Mouse (Mus musculus): ENCODE measurements around the gene Mybpc1. TPM values are rescaled to one million over a fixed set of nuclear protein-coding genes. Genes with fewer than 3 reads are reported as not detected.
"Not testable (repeated sequence)": the region's sequence is repeated elsewhere in the genome, so short reads cannot be mapped to it uniquely, and the experiment has no call there.

The Mybpc1 gene
- total RNA-seq, 2 experiments from 2014 or later, result 3.9 to 4.5 TPM

- intact Hi-C loops (cut with DNase I), result no loop called here
Measured at GRCm38 (mm10) chr10:88574115-88574635, 30.8 kb downstream of the Mybpc1 start.

GRCm38 (mm10) chr10:88572123-88572522 is 32.8 kb downstream of the Mybpc1 start:
- intact Hi-C loops (cut with DNase I), result no loop called here

More at GRCm38 (mm10) chr10:88574115-88574635, 30.8 kb downstream of the Mybpc1 start:
- no peak for DNase-seq (ENCODE audit: extremely low spot score in 1 of 2, low spot score in 2 of 2)

GRCm38 (mm10) chr10:88557046-88557445 is 47.9 kb downstream of the Mybpc1 start:
- no peak for DNase-seq (ENCODE audit: extremely low spot score in 1 of 2, low spot score in 2 of 2)
- intact Hi-C loops (cut with DNase I), result no loop called here

More at GRCm38 (mm10) chr10:88572123-88572522, 32.8 kb downstream of the Mybpc1 start:
- DNase-seq (ENCODE audit: extremely low spot score in 1 of 2, low spot score in 2 of 2), result no peak

- no peak for DNase-seq (ENCODE audit: extremely low spot score in 1 of 2, low spot score in 2 of 2)
- intact Hi-C loops (cut with DNase I), result no loop called here
Measured at GRCm38 (mm10) chr10:88552738-88553137, 52.2 kb downstream of the Mybpc1 start.

- DNase-seq (ENCODE audit: extremely low spot score in 1 of 2, low spot score in 2 of 2), result no peak
- intact Hi-C loops (cut with DNase I), result no loop called here
Measured at GRCm38 (mm10) chr10:88550225-88550624, 54.7 kb downstream of the Mybpc1 start.

- intact Hi-C loops (cut with DNase I), result no loop called here
- no peak for DNase-seq (ENCODE audit: extremely low spot score in 1 of 2, low spot score in 2 of 2)
Measured at GRCm38 (mm10) chr10:88547635-88548034, 57.3 kb downstream of the Mybpc1 start.

- intact Hi-C loops (cut with DNase I), result no loop called here
- DNase-seq (ENCODE audit: extremely low spot score in 1 of 2, low spot score in 2 of 2), result no peak
Measured at GRCm38 (mm10) chr10:88530631-88531030, 74.3 kb downstream of the Mybpc1 start.

- DNase-seq (ENCODE audit: extremely low spot score in 1 of 2, low spot score in 2 of 2), result no peak
- intact Hi-C loops (cut with DNase I), result no loop called here
Measured at GRCm38 (mm10) chr10:88524016-88524415, 80.9 kb downstream of the Mybpc1 start.

GRCm38 (mm10) chr10:88523212-88523611 is 81.7 kb downstream of the Mybpc1 start:
- intact Hi-C loops (cut with DNase I), result no loop called here
- DNase-seq (ENCODE audit: extremely low spot score in 1 of 2, low spot score in 2 of 2), result no peak

GRCm38 (mm10) chr10:88522795-88523194 is 82.2 kb downstream of the Mybpc1 start:
- intact Hi-C loops (cut with DNase I), result no loop called here
- no peak for DNase-seq (ENCODE audit: extremely low spot score in 1 of 2, low spot score in 2 of 2)

GRCm38 (mm10) chr10:88515049-88515448 is 89.9 kb downstream of the Mybpc1 start:
- intact Hi-C loops (cut with DNase I); DNase-seq (ENCODE audit: extremely low spot score in 1 of 2, low spot score in 2 of 2): not testable (repeated sequence)

- intact Hi-C loops (cut with DNase I), result no loop called here
- peak in 1 of 2 experiments; percentile 78 for DNase-seq (ENCODE audit: extremely low spot score in 1 of 2, low spot score in 2 of 2)
Measured at GRCm38 (mm10) chr10:88514495-88514894, 90.5 kb downstream of the Mybpc1 start.

GRCm38 (mm10) chr10:88513574-88514135 is 91.3 kb downstream of the Mybpc1 start:
- DNase-seq (ENCODE audit: extremely low spot score in 1 of 2, low spot score in 2 of 2), result no peak

GRCm38 (mm10) chr10:88511355-88511754 is 93.6 kb downstream of the Mybpc1 start:
- intact Hi-C loops (cut with DNase I), result no loop called here
- no peak for DNase-seq (ENCODE audit: extremely low spot score in 1 of 2, low spot score in 2 of 2)

More at GRCm38 (mm10) chr10:88513574-88514135, 91.3 kb downstream of the Mybpc1 start:
- intact Hi-C loops (cut with DNase I), result no loop called here

- intact Hi-C loops (cut with DNase I), result no loop called here
- no peak for DNase-seq (ENCODE audit: extremely low spot score in 1 of 2, low spot score in 2 of 2)
Measured at GRCm38 (mm10) chr10:88510503-88511271, 94.3 kb downstream of the Mybpc1 start.

- no peak for DNase-seq (ENCODE audit: extremely low spot score in 1 of 2, low spot score in 2 of 2)
- intact Hi-C loops (cut with DNase I), result no loop called here
Measured at GRCm38 (mm10) chr10:88507691-88508143, 97.2 kb downstream of the Mybpc1 start.

GRCm38 (mm10) chr10:88505256-88505655 is 99.7 kb downstream of the Mybpc1 start:
- no peak for DNase-seq (ENCODE audit: extremely low spot score in 1 of 2, low spot score in 2 of 2)
- intact Hi-C loops (cut with DNase I), result no loop called here

- intact Hi-C loops (cut with DNase I), result no loop called here
- DNase-seq (ENCODE audit: extremely low spot score in 1 of 2, low spot score in 2 of 2), result no peak
Measured at GRCm38 (mm10) chr10:88504481-88504880, 100.5 kb downstream of the Mybpc1 start.

GRCm38 (mm10) chr10:88503421-88504314 is 101.3 kb downstream of the Mybpc1 start, which contains the start of gene Chpt1:
Gene Chpt1, minus strand, starts transcription at chr10:88504073.
- DNase-seq (ENCODE audit: extremely low spot score in 1 of 2, low spot score in 2 of 2), result peak; percentile 62 to 92
- intact Hi-C loops (cut with DNase I), result no loop called here
